Mouse (Mus musculus) cerebellum, postnatal 25 days (tissue): ENCODE results near the gene Lman1l.

Experiments
- DNase-seq, 2 experiments: peaks; one replicate each; pipeline ENCODE4 v3.0.0; 2021; ENCODE audit warnings: mixed read lengths in 2 of 2

Gene Lman1l

GRCm38 (mm10) chr9:57577144-57577849, 43.3 kb downstream of the Lman1l start:
- DNase-seq = no peak

- no peak for DNase-seq
Measured at GRCm38 (mm10) chr9:57575577-57575976, 45.0 kb downstream of the Lman1l start.

GRCm38 (mm10) chr9:57574397-57574796, 46.2 kb downstream of the Lman1l start:
- DNase-seq = no peak

- DNase-seq = no peak
Measured at GRCm38 (mm10) chr9:57568500-57568899, 52.1 kb downstream of the Lman1l start.

- peak in 1 of 2 experiments; percentile 43 for DNase-seq
Measured at GRCm38 (mm10) chr9:57566846-57567245, 53.7 kb downstream of the Lman1l start.

- DNase-seq = no peak
Measured at GRCm38 (mm10) chr9:57565741-57566221, 54.8 kb downstream of the Lman1l start.

- DNase-seq = no peak
Measured at GRCm38 (mm10) chr9:57564609-57565008, 56.0 kb downstream of the Lman1l start.

GRCm38 (mm10) chr9:57562896-57563372, 57.6 kb downstream of the Lman1l start:
- DNase-seq = no peak

GRCm38 (mm10) chr9:57561711-57562099, 58.9 kb downstream of the Lman1l start:
- DNase-seq = no peak

- peak; percentile 96 to 98 for DNase-seq
Measured at GRCm38 (mm10) chr9:57560861-57561710, 59.5 kb downstream of the Lman1l start, which contains the start of gene Scamp2. Gene Scamp2, plus strand, starts transcription at chr9:57560943.

- no peak for DNase-seq
Measured at GRCm38 (mm10) chr9:57560263-57560662, 60.3 kb downstream of the Lman1l start.

GRCm38 (mm10) chr9:57559568-57559967, 61.0 kb downstream of the Lman1l start:
- no peak for DNase-seq

- DNase-seq = no peak
Measured at GRCm38 (mm10) chr9:57558625-57559024, 61.9 kb downstream of the Lman1l start.

GRCm38 (mm10) chr9:57557215-57557614, 63.4 kb downstream of the Lman1l start:
- DNase-seq = no peak
